Mouse (Mus musculus): ENCODE results near the gene Zfp541. TPM values are rescaled to one million over a fixed set of nuclear protein-coding genes. Genes with fewer than 3 reads are reported as not detected.

The Zfp541 gene
- total RNA-seq, 2 experiments from 2014 or later: not detected

DNA sequence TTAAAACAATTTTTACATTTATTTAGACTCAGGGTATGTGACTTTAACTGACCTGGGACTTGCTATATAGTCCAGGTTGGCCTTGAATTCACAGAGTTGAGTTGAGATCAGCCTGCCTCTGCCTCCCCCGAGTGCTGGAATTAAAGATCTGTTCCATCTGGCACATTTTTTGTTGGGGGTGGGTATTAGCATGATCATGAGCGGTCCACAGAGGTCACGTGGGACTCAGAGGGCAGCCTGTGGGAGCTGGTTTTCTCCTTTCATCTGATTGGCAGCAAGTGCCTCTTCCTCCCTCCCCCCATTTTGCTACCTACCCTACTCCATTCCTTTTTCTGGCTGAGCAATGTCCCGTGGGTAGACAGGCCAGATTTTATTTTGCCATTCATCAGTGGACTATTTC, 19.0 kb downstream of the Zfp541 start:
- DNase-seq: no peak

DNA sequence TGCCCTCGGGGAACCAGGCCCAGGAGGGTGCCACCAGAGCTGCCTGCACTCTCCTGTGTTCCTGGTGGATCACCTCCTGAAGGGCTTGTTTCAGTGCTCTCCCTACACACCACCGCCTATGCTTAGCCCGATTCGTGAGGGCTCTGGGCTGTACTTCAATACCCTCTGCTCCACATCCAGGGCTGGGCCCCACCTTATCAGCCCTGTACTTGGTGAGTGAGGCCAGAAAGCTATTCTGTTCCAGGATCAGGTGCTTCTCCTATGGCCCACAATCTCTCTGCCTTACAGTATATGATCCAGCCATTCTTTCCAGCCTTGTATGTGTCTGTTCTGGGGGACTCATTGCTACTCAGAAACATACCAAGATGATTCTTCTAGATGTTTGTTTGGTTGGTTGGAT, 21.7 kb downstream of the Zfp541 start:
- DNase-seq: no peak

DNA sequence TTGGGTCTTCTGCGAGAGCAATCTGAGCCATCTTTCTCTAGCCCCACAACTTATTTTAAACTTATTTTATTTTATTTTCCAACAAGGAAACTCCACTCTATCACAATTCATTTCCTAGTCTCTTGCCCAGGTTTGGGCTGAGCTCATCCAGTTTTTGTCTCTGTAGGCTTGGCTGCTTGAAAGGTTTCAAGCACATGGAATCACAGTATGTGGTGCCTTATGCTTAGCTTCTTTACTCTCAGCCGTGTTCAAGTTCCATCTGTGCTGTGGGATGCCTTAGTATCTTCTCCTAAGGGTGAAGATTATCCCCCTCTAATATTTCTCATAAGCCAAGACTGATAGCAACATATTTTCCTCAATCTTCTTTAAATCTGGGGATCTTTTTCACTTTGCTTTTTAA, 26.0 kb downstream of the Zfp541 start:
- DNase-seq: no peak

DNA sequence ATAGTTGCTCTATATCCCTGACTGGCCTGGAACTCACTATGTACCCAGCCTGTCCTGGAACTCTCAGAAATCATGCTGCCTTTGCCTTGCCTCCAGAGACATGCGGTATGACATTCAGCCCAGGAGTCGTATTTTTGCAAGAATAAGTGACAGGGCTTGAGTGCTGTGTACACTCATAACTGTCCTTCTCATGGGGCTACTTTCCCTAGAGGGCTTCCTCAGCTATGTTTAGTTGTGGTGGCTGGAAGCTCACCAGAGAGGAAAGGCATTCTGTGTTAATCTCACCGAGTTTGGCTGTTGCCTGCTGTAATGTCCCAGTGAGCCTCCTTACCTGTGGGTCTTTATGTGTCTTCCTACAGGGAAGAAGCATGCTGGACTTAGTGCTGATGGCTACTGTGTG, 33.0 kb downstream of the Zfp541 start:
- no peak for DNase-seq

DNA sequence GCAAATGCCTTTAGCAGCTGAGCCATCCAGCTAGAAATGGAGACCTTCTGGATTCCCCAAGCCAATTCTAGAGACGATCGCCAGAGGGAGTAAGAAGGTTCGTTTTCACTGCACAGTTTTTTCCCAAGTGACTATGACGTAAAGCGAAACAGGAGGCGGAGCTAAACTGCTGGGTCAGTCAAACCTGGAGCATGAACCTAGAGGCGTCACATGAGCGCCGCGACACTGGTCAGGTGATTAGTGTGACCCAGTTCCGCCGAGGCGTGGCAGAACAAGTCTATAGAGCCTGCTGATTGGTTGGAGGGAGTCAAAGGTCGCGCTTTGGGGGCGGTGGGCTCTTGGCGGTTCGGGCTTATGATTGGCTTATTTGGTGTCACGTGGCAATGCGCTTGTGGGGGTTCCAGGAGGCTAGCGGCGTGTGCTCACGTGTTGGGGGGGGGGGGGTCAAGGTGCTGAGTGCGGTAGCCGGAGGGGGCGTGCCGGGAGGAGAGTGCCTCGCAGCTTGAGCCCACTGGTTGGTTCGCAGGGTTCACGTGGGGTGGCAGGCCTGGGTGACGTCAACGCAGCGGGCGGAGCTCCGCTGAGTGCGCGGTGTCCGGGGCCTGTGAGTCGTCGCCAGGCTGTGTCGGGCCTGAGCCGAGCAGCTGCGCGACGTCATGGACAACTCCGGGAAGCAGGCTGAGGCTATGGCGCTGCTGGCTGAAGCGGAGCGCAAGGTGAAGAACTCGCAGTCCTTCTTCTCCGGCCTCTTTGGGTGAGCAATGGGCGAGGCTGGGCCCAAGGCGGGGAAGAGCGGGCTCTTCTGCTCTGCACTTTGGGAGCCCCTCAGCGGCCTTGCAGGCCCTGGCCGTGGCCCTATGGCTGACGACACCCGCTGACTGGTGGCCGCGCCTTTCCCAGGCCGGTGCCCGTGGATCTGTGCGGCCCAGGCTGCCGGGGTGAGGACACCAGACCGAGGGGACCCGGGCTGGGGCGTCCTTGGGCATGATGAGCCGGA, 36.7 kb downstream of the Zfp541 start, which contains the start of gene Napa:
Gene Napa (plus strand): TSS at position 438 of the 997 bp plus-strand sequence.
- peak; percentile 99 for DNase-seq

DNA sequence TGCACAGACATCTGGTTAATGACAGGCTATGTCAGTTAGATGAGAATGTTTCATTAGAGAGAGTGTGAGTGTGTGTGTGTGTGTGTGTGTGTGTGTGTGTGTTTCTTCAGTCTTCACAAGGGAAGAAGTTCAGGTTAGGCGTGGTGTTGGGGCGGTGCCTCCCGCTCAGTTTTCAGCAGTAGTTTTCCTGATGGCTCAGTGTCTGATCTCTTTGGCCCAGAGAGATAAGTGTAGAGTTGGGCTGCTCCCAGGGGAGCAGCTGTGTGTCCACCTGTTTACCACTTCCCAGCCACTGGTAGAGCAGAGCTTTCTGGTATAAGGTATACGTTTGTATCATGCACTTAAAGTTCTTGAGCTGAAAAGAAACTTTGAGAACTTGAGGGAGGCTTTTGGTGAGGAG, 38.3 kb downstream of the Zfp541 start:
- no peak for DNase-seq

DNA sequence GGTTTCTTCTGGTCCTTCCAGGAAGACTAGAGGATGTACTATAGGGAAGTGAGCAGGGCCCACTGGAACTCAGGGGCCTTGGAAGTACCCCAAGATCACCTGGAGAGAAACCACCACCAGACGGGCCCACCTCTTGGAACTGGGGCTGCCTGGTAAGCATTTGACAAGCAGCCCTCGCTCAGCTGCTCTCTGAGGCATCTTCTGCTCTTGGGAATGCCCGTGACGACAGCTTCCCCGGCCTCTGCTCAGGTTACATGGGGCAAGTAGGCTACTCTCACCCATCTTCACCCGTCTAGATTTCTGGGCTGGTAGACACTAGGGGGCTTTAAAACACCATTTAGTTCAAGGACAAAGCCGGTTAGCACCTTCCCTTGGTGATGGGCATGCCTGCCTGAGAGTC, 39.5 kb downstream of the Zfp541 start:
- DNase-seq: peak; percentile 30

DNA sequence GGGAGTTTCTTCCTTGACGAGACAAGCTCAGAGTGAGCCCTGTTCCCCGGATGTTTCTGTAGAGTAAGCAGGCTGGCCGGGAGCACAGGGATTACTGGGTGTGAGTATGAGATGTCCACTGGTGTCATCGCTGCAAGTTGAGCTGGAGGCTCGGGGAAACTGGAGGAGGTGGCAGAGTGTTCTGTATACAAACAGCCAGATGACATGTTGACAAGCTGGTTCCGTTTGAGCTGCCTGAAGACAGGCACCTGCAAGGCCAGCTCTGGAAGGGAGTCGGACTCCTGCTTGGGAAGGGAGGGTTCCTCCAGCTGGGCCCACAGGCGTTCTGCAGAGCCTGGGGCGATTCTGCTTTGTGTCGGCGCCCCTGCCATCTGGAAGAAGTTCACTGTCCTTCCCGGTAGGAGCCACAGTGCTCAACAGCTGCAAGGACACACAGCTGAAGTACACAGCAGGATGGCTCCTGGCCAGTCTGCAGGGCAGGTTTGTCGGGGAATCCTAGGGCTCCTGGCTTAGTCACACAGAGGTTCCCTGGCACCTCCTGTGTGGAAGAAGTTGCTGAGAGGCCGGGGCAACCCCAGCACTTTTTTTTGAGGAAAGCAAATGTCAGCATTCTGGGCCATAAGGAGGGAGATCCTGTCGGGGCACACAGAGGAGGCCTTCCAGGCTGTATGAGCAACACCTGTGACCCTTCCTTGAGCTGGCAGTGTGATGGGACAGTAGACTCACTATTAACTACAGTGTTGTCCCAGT, 40.3 kb downstream of the Zfp541 start:
- peak; percentile 54 for DNase-seq

DNA sequence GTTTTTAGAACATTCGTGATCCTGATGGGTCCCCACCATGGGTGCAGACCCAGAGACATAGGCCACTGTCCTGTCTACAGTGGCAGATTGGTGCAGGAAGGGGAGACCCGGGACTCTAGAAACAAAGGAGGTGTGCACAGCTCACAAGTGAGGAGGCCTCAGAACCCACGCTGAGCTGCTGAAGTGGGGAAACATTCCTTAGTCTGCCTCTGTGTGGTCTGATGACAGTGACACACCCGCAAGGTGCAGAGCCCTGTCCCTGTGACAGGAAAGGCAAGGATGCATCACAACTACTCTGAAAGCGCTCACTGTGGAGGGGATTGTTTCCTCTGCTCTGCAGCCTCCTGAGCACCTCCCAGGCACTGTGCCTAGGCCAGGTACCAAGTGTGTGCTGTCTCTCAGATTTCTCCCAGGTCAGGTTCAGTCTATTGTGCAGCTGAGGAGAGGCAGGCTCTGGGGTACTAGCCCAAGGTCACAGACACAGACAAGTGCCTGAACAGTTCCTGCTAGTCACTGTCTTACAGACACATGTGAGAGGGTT, 41.1 kb downstream of the Zfp541 start:
- DNase-seq: no peak

DNA sequence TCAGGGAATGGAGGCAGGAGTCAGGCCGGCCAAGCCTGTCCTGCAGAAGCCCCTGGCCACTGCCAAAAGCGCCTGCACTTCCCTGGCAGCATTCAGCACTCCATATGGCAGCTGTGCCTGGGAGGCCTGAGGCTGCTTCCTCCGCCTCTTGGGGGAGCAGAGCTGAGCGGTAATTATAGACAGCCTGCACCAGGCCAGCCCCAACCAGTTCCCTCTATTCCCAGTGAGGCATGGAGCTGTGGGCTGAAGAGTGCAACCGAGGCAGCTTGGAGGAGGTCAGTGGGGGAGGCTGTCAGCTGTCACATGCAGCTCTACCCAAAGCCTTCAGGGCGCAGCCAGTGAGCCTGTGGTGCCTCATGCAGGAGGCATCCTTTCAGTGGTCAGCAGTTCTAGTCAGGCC, 42.1 kb downstream of the Zfp541 start:
- DNase-seq: no peak

DNA sequence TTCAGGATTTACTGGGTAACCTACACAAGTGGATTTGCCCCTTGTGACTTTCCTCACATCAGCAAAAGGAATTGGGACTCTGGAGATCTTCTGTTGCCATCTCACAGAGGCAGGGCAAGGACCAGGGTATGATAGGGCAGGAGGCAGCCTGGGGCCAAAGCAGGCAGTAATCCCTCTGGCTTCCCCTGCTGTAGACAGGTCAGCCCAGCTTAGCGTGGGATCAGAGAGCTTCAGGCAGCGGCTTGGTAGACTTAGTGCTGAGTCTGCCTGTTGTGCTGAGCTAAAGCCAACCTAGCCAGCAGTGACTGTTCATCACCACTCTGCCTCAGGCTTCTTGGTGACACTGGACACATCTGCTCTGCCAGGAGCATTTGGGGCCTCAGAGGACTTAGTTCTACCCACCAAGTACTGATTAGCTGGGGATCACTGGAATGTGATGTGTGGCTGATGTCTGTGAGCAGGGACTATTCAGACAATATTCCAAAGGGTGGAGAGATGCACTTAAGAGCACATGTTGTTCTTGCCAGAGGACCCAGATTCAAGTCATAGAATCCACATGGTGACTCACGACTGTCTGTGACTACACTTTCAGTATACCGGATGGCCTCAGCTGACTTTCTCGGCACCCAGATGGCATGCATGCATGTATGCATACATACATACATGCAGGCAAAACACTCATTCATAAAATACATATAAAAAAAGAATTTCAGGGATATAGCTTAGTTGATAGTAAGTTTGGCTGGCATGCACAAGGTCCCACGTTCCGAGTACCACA, 43.2 kb downstream of the Zfp541 start:
- no peak for DNase-seq

DNA sequence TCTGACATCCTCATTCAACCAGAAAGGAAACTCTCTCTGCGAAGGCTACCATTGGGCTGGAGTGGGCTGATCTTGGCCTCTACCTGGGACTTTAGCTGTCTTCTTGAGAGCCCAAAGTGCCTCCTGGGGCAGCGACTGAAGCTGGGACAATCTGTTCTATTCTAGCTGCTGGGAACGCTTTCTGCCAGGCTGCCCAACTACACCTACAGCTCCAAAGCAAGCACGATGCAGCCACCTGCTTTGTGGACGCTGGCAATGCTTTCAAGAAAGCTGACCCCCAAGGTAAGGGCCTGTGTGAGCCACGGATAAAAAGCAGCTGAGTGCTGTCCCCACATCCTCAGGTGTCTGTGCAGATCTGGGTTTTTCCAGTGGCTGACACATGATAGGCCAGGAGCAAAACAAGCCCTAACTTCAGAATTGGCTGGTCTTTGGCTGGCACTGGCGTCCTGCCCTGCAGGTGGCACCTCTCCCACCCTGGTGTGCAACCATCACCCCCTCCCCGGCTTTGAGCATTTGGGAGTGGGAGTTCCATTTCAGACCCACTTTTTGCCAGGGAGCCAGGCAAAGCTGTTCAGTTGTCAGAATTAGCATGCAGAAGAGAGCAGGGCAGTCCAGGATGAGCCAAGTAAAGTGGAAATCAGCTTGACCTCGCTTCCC, 47.4 kb downstream of the Zfp541 start:
- no peak for DNase-seq

DNA sequence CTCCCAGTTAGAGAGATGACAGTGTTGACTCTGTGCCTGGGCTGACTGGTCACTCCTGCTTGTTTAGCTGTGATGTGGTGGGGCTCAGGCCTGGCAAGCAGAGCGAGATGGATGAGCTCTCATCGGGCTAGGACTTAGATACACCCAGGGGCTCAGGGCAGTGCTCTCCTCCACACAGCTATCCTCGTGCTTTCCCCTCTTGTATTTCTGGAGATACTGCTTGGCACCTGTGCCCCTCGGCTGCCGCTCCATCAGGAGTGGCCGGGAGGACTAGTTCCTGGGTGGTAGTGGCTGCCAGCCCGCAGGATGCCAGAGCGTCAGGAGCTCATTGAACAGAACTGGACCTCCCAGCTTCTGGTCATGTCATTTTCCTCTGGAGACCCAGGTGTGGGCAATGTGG, 48.5 kb downstream of the Zfp541 start:
- DNase-seq: no peak

DNA sequence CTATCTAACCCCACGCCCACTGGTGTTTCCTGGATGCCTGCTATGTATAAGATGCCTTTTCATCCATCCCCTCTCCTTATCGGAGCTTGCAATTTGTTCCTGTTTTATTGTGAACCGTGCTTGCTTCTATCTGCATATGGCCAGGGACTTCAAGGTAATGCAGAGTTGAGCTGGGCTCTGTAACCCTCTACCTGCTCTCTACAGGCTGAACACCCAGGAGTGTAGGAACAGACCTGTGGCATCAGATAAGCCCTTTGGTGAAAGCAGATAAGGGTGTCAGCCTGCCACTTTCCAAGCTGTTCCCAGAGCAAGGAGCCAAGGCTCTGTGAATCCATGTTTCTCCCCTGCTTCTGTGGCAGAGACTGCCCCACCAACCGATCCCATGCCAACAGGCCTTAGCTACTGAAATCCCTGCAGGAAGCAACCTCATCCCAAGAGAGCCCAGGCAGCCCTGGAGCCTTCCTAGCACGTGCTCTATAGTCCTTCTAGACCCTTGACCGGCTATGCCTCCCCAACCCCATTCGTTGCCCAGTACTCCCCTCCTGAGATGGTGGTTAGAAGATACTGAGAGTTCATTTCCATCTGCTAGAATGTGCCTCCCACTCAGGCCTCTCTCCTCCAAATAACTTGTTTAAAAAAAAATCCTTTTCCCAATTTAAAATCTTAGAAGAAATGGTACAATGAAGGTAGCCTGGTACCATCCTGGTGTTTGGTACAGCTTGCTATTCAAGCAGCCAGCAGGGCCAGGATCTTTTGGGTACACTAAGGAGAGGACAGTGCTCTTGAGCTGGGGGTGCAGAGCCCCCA, 49.9 kb downstream of the Zfp541 start:
- DNase-seq: no peak

DNA sequence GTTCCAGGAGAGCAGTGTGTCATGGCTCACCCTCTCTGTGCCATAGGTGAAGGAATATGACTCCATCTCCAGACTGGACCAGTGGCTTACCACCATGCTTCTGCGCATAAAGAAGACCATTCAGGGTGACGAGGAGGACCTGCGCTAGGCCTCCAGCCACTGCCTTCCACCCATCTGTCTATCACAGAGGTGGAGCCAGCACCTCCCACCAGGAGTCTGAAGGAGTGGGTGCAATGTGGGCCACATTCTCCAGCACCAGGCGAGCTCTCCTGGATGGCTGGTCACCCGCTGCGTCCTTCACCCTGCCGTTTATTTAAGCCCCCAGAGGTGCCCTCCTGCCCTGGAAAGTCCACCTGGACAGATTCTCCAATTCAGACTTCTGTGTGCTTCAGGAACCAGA, 54.8 kb downstream of the Zfp541 start:
- DNase-seq: no peak

DNA sequence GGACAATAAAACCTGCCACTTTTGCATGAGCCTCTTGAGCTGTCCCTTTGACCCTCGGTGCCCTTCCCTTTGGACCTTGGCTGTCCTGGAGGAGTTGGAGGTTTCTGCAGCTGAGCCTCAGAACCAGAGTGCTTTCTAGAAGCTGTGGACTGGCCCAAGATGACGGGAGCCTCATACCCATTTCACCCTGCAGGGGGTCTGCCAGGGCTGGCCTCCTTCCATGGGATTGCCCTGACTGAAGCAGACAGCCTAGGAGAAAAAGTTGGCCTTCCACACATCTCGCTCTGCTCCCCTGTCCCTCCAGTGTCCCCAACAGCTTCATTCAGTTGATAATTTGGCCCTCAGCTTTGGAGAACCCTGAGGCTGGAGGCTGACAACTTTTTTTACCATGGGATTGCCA, 55.5 kb downstream of the Zfp541 start:
- DNase-seq: no peak

DNA sequence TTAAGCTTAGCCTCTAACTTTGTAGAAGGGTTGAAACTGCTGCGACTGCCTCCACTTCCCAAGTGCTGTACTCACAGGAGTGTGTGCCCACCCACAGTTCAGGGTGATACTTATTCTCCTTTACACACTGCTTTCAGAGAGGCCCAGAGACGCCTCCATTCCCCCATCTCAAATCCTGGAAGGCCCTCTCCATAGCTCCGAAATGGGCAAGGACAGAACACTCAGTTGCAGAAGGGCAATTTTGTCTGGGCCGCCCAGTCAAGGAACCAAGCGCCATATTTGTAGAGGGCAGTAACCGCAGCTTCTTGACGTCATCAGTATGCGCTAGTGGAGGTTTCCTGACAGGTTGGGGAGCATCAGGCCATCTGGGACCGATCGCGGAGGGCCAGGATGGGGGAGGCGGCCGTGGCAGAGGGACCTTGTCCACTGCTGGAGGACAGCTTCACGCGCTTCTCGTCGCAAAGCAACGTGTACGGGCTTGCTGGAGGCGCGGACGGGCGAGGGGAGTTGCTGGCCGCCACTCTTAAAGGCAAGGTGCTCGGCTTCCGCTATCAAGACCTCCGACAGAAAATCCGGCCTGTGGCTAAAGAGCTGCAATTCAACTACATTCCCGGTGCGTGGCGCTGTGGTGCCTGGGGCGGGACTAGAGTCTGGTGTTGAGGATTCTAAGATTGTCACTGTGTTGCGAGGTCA, 58.1 kb downstream of the Zfp541 start, which contains the start of gene Kptn:
Gene Kptn (plus strand): TSS at position 327 of the 693 bp plus-strand sequence.
- peak; percentile 84 for DNase-seq

DNA sequence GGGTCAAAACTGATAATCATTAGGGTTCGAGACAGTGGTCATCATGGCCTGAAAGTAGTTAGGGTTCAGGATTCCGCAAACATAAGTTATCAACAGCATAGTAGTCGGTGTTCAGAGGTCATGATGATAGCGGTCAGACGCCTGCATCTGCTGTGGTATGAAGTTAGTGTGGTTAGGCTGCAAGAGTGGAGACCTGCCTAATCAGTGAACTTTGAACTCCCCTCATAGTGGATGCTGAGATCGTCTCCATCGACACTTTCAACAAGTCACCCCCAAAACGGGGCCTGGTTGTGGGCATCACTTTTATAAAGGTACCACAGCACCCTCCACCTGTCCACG, 58.6 kb downstream of the Zfp541 start:
- DNase-seq: no peak

DNA sequence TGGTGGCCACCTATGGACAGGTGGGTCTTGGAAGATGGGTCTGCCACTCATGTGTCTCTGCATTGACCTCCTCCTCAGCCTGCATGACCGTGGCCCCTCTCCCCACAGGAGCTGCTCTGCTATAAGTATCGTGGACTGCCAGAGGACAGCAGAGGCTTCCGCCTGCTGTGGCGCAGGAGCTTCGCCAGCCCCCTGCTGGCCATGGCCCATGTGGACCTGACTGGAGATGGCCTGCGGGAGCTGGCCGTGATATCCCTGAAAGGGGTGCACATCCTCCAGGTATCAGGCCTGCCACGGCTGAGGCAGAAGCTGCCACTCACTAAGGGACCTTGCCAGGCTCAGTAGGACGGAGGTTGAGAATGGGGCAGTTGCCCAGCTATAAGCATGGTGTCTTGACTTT, 64.2 kb downstream of the Zfp541 start:
- DNase-seq: no peak

DNA sequence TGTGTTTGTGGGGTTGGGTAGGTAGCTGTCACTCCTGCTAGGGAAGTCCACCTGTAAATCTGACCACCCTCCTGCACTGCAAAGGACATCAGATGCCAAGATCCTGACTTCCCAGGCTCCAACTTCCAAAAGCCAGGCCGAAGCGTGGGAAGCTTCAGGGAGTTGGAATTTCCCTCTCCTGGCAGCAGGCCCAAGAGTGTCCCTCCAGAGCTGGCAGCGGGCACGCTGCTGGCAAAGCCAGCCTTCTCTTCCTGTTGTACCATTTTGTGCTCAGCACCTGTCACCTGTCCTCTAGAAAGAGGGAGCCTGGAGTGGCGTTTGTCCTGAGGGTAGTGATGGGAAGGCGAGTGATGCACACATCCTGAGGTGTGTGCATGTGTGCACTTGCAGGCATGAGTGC, 66.7 kb downstream of the Zfp541 start:
- no peak for DNase-seq

All from gastrocnemius, postnatal 25 days (tissue).